Mouse (Mus musculus) kidney, embryonic 14.5 days (tissue): ENCODE data around the gene BC055324. TPM values are rescaled to one million over a fixed set of nuclear protein-coding genes. Genes with fewer than 3 reads are reported as not detected.
A peak's percentile ranks its signal among the peaks of the same experiment; 100 is the strongest.

Experiments used
- ATAC-seq: fragments of 200-750 bp; cut with Nextera tagmentation; 2 replicates; pipeline ENCODE4 v1.8.0; 2017; ENCODE audit warnings: moderate number of reproducible peaks, mild to moderate bottlenecking, moderate TSS enrichment, moderate library complexity; ENCODE audit not compliant: low FRiP score, low TSS enrichment
- H3K27ac ChIP-seq: fragments of 300-500 bp; sonication (generic); 2 replicates; pipeline ENCODE4 v1.5.1; 2014; ENCODE audit warnings: low read depth, mild to moderate bottlenecking, low read length, moderate library complexity, mixed read lengths
- H3K27me3 ChIP-seq: fragments of 300-500 bp; sonication (generic); 2 replicates; pipeline ENCODE4 v1.6.1; 2014; ENCODE audit warnings: mild to moderate bottlenecking, low read length; ENCODE audit not compliant: control insufficient read depth, insufficient read depth
- H3K36me3 ChIP-seq: fragments of 300-500 bp; sonication (generic); 2 replicates; pipeline ENCODE4 v1.6.1; 2014; ENCODE audit warnings: low read length, mixed read lengths; ENCODE audit not compliant: control insufficient read depth, insufficient read depth
- H3K4me1 ChIP-seq: fragments of 300-500 bp; sonication (generic); 2 replicates; pipeline ENCODE4 v1.6.1; 2014; ENCODE audit warnings: low read length, mixed read lengths; ENCODE audit not compliant: control insufficient read depth, insufficient read depth
- H3K4me2 ChIP-seq: fragments of 300-500 bp; sonication (generic); replicated peaks from 2 replicates; pipeline ENCODE4 v1.6.1; 2014; ENCODE audit warnings: low read depth, mild to moderate bottlenecking, low read length
- H3K4me3 ChIP-seq: fragments of 300-500 bp; sonication (generic); 2 replicates; pipeline ENCODE4 v1.5.1; 2014; ENCODE audit warnings: mild to moderate bottlenecking, low read length
- H3K9ac ChIP-seq: fragments of 300-500 bp; sonication (generic); 2 replicates; pipeline ENCODE4 v1.6.1; 2014; ENCODE audit warnings: low read depth, mild to moderate bottlenecking, low read length, moderate library complexity
- H3K9me3 ChIP-seq: fragments of 300-500 bp; sonication (generic); 2 replicates; pipeline ENCODE4 v1.6.1; 2016; ENCODE audit warnings: low read length; ENCODE audit not compliant: control insufficient read depth
- WGBS: fragments of 180-500 bp; shearing (Covaris S2); extraction: QIAGEN DNeasy Blood & Tissue Kit; methylation state at CpG from one replicate; pipeline ENCODE4 v1.1.7; 2014; 5-methylcytosine and 5-hydroxymethylcytosine counted together
- polyA plus RNA-seq: library from polyadenylated mRNA; unstranded; fragments of >200 nt; fragmentation: Nextera tagmentation; extraction: Ambion mirVana; gene quantifications from 2 replicates; pipeline ENCODE4 v1.2.1, GENCODE M21; 2014

Gene BC055324
- polyA plus RNA-seq, 1 experiment from 2014 or later, result 32.6 TPM

DNA sequence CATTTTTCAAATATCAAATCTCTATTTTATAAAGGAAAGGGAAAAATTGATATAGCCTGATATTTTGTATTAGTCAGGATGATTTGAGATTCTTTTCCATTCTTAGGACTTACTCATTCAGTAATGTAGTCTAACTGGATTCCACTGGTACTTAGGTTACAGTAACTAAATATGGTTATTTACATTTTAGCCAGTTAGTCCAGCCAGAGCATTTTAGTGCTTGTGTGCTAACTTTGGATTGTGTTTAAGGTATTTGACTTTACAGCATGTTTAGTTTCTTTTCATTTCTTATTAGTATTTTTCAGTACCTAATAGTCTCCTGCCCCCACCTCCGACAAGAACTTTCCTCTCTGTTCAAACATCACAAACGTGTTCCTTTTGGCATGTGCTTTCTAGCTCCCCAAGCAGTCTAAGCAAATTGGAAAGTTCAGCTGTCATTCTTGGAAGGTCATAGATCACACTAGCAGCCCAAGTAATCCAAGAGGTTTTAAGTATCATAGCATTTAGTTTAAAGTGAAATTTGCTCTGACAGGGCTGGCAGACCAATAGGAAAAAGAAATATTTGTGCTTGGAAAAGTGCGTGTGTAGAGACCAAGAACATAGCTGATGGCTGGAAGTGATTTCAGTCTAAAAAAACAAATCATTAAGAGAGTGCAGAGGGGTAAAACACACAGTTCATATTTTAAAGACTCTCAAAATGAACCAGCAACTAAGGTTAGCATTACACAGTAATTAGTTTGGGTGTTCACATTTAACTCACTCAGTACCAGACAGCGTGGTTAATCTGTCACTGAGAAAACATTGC is 87.4 kb downstream of the BC055324 start:
- no peak for ATAC-seq
- H3K4me2 ChIP-seq, result no peak overlapping the region
- H3K36me3 ChIP-seq, result no peaks in the 10 kb centered on the region
- H3K4me3 ChIP-seq, result no peak overlapping the region
- 20% methylated on average over 4 of the region's 4 CpGs for WGBS
- H3K9ac ChIP-seq, result no peak overlapping the region
- no peaks in the 10 kb centered on the region for H3K9me3 ChIP-seq
- no peak overlapping the region for H3K27ac ChIP-seq
- H3K27me3 ChIP-seq, result no peaks in the 10 kb centered on the region
- no peaks in the 10 kb centered on the region for H3K4me1 ChIP-seq

DNA sequence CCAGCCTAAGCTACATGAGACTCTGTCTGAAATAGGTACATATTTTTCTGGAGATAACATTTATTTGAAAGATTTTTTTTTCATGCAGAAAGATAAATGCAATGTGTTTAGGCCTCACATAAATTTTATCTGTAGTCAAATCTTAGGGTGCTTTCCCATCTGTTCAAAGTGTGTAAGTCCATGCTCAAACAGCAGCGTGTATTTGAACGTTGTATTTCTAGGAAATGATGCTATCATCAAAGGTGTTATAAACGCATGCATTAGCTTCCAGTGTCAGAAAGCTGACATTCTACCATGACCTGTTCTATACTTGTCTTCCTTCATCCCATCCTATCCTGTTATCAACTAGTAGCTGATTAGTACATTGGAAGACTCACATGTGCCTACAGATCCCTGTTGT is 91.2 kb downstream of the BC055324 start:
- no peak overlapping the region for H3K4me2 ChIP-seq
- H3K4me3 ChIP-seq, result no peak overlapping the region
- H3K27ac ChIP-seq, result no peak overlapping the region
- no peaks in the 10 kb centered on the region; the same call in 1 of the 2 replicates for H3K4me1 ChIP-seq
- 90% methylated on average over 3 of the region's 3 CpGs for WGBS
- H3K9ac ChIP-seq, result no peak overlapping the region
- H3K27me3 ChIP-seq, result no peaks in the 10 kb centered on the region
- no peak for ATAC-seq
- H3K9me3 ChIP-seq, result no peaks in the 10 kb centered on the region
- H3K36me3 ChIP-seq, result no peaks in the 10 kb centered on the region

DNA sequence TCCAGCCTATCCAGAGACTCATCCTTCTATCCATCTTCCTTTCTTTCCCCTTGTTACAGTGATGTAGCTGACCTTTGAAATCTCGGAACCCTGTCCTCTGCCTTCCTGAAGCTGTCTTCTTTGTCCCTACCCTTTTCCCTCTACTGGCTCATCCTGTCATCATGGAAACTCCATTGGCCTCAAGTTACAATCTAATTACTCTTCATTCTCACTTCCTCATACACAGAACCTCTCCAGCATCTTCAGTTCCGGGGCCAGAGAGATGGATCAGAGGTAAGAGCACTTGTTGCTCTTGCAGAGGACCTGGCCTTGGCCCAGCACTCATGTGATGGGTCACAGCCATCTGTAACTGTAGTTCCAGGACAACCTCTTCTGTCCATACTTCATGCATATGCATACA is 94.4 kb downstream of the BC055324 start:
- Histone ChIP-seq H3K27me3 (no peaks in the 10 kb centered on the region), H3K27ac (no peak overlapping the region), H3K36me3 (no peaks in the 10 kb centered on the region), H3K4me2 (no peak overlapping the region), H3K4me1 (peaks cover 8% of the 10 kb centered on the region; the same call in 1 of the 2 replicates), H3K9ac (no peak overlapping the region), H3K4me3 (no peak overlapping the region), H3K9me3 (no peaks in the 10 kb centered on the region)
- WGBS, result 84% methylated on average over 2 of the region's 2 CpGs
- ATAC-seq, result no peak

DNA sequence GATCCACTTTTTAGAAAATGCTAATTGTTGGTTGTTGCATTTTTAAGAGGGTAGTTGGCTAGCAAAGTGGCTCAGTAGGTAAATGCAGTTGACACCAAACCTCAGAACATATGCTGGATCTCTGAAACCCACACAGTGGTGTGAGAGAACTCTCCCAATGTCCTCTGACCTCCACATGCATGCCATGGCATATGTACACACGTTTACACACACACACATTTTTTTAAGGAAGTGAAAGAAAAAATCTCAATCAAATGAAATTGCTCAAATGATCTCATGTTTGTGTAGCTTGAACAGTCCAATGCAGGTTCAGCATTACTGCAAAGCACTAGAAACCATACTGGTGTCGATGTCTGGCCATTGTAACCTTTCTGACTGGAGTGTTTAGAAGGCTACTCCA is 95.0 kb downstream of the BC055324 start:
- peaks cover 8% of the 10 kb centered on the region; the same call in 1 of the 2 replicates for H3K4me1 ChIP-seq
- H3K4me3 ChIP-seq, result no peak overlapping the region
- H3K27me3 ChIP-seq, result no peaks in the 10 kb centered on the region
- no peak overlapping the region for H3K9ac ChIP-seq
- ATAC-seq, result no peak
- no peak overlapping the region for H3K27ac ChIP-seq
- no peaks in the 10 kb centered on the region for H3K36me3 ChIP-seq
- 94% methylated on average over 2 of the region's 2 CpGs for WGBS
- H3K9me3 ChIP-seq, result no peaks in the 10 kb centered on the region
- no peak overlapping the region for H3K4me2 ChIP-seq

DNA sequence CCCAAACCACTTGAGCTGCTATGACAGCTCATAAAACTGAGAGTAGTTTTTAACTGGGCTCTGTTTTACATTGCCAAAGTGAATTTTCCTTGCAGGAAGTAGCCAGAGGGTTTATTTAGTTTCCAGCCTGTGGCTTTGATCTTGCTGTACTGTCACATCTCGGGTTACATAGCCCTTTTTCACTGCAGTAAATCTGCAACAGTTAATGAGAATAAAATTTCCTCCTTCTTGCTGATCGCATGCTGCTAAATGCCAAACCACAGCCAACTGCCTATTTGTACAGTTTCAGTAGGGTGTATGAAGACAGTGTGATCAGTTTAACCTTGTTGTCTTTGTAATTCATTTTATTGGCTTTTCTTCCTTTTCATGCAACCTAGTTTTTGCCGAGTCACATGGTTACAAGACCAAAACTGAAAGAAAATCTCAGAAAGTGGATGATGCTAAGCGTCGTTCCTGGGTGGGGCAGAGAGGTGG is 96.3 kb downstream of the BC055324 start:
- H3K4me2 ChIP-seq, result no peak overlapping the region
- no peaks in the 10 kb centered on the region for H3K27me3 ChIP-seq
- ATAC-seq, result peak; percentile 92
- peaks cover 8% of the 10 kb centered on the region; the same call in 1 of the 2 replicates for H3K4me1 ChIP-seq
- no peaks in the 10 kb centered on the region for H3K9me3 ChIP-seq
- H3K9ac ChIP-seq, result no peak overlapping the region
- H3K36me3 ChIP-seq, result no peaks in the 10 kb centered on the region
- WGBS, result 15% methylated on average over 5 of the region's 5 CpGs
- peak overlapping the region; percentile 26; the same call in 1 of the 2 replicates for H3K27ac ChIP-seq
- H3K4me3 ChIP-seq, result no peak overlapping the region

Other genes starting within 250 kb of the BC055324 start
- gene Kifap3, start 215.2 kb downstream of the BC055324 start, polyA plus RNA-seq, result 31.7 and 36.8 TPM in 2 replicates
- 9.9 and 17.5 TPM in 2 replicates for gene Scyl3, start 65.7 kb downstream of the BC055324 start, polyA plus RNA-seq
- 9.5 and 9.6 TPM in 2 replicates for gene Mettl18, start 93 bp upstream of the BC055324 start, polyA plus RNA-seq
- not detected in 2 replicates for gene Sele, start 53.4 kb upstream of the BC055324 start, polyA plus RNA-seq
- 0.03 and 0.45 TPM in 2 replicates for gene Sell, start 67.2 kb upstream of the BC055324 start, polyA plus RNA-seq
- 0.32 TPM in 1 of 2 replicates, not detected in the other for gene Selp, start 120.5 kb upstream of the BC055324 start, polyA plus RNA-seq
- gene F5, start 157.0 kb upstream of the BC055324 start, polyA plus RNA-seq, result 0.21 and 0.27 TPM in 2 replicates